Mouse (Mus musculus) cerebellum, postnatal 4 days (tissue): Measurements from ENCODE around the gene Ppbp.
A peak's percentile ranks its signal among the peaks of the same experiment; 100 is the strongest.
"Not testable (repeated sequence)": the region's sequence is repeated elsewhere in the genome, so short reads cannot be mapped to it uniquely, and the experiment has no call there.

Experiments used
- DNase-seq, 2 experiments: peaks; one replicate each; pipeline ENCODE4 v3.0.0; 2022; ENCODE audit warnings: low spot score in 2 of 2, mixed read lengths in 1 of 2

The Ppbp gene

GRCm38 (mm10) chr5:90785659-90786588 is 17.6 kb downstream of the Ppbp start, which contains the start of gene Cxcl3:
Gene Cxcl3 (plus strand): TSS chr5:90786103.
- DNase-seq: peak in 1 of 2 experiments; percentile 29

GRCm38 (mm10) chr5:90788114-90788513 is 19.8 kb downstream of the Ppbp start:
- DNase-seq: no peak

- no peak for DNase-seq
Measured at GRCm38 (mm10) chr5:90789306-90790073, 21.2 kb downstream of the Ppbp start.

GRCm38 (mm10) chr5:90790074-90790502 is 21.8 kb downstream of the Ppbp start:
- DNase-seq: no peak

GRCm38 (mm10) chr5:90794195-90794625 is 25.9 kb downstream of the Ppbp start, which contains the start of gene Cxcl15:
Gene Cxcl15 (plus strand): TSS chr5:90794534.
- DNase-seq: no peak

- DNase-seq: not testable (repeated sequence)
Measured at GRCm38 (mm10) chr5:90795392-90795791, 27.1 kb downstream of the Ppbp start.

- no peak for DNase-seq
Measured at GRCm38 (mm10) chr5:90804574-90804973, 36.3 kb downstream of the Ppbp start.

GRCm38 (mm10) chr5:90806050-90806449 is 37.7 kb downstream of the Ppbp start:
- no peak for DNase-seq

GRCm38 (mm10) chr5:90807176-90807950 is 39.0 kb downstream of the Ppbp start:
- DNase-seq: no peak
